Mouse (Mus musculus): Measurements from ENCODE around the gene 1700001P01Rik. TPM values are rescaled to one million over a fixed set of nuclear protein-coding genes. Genes with fewer than 3 reads are reported as not detected.

Gene 1700001P01Rik
- polyA plus RNA-seq, 1 experiment from 2014 or later = not detected

- ATAC-seq (ENCODE audit: low read depth) (no peak), DNase-seq (ENCODE audit: low spot score) (no peak)
- no peak overlapping the region for H3K27ac ChIP-seq (replicated peaks; ENCODE audit: low read depth, low read length)
- H3K4me1 ChIP-seq (ENCODE audit: control insufficient read depth, insufficient read depth, low read length) = no peaks in the 10 kb centered on the region
- H3K4me3 ChIP-seq (ENCODE audit: low read depth, low read length) = no peak overlapping the region
- no peaks in the 10 kb centered on the region for H3K9me3 ChIP-seq (ENCODE audit: control insufficient read depth, low read length)
- no peak overlapping the region for H3K4me2 ChIP-seq (ENCODE audit: low read depth, low read length)
- H3K27me3 ChIP-seq (replicated peaks; ENCODE audit: control insufficient read depth, insufficient read depth, low read length) = no peaks in the 10 kb centered on the region
- WGBS = 91% methylated on average over 1 of the region's 1 CpGs
- peaks cover 84% of the 10 kb centered on the region for H3K36me3 ChIP-seq (ENCODE audit: control insufficient read depth, insufficient read depth, low read length)
- no peak overlapping the region for H3K9ac ChIP-seq (ENCODE audit: low read depth, low read length)
These were observed 17.6 kb downstream of the 1700001P01Rik start for GRCm38 (mm10) chr11:97758125-97758524.

GRCm38 (mm10) chr11:97753277-97753676 is 22.4 kb downstream of the 1700001P01Rik start:
- H3K9me3 ChIP-seq (ENCODE audit: control insufficient read depth, low read length) = no peaks in the 10 kb centered on the region
- H3K27me3 ChIP-seq (replicated peaks; ENCODE audit: control insufficient read depth, insufficient read depth, low read length) = no peaks in the 10 kb centered on the region
- H3K4me2 ChIP-seq (ENCODE audit: low read depth, low read length) = no peak overlapping the region
- H3K36me3 ChIP-seq (ENCODE audit: control insufficient read depth, insufficient read depth, low read length) = peaks cover 91% of the 10 kb centered on the region
- H3K27ac ChIP-seq (replicated peaks; ENCODE audit: low read depth, low read length) = no peak overlapping the region
- ATAC-seq (ENCODE audit: low read depth) = no peak
- H3K4me1 ChIP-seq (ENCODE audit: control insufficient read depth, insufficient read depth, low read length) = no peaks in the 10 kb centered on the region
- H3K9ac ChIP-seq (ENCODE audit: low read depth, low read length) = no peak overlapping the region
- WGBS = 90% methylated on average over 8 of the region's 8 CpGs
- no peak overlapping the region for H3K4me3 ChIP-seq (ENCODE audit: low read depth, low read length)
- no peak for DNase-seq (ENCODE audit: low spot score)

DNA sequence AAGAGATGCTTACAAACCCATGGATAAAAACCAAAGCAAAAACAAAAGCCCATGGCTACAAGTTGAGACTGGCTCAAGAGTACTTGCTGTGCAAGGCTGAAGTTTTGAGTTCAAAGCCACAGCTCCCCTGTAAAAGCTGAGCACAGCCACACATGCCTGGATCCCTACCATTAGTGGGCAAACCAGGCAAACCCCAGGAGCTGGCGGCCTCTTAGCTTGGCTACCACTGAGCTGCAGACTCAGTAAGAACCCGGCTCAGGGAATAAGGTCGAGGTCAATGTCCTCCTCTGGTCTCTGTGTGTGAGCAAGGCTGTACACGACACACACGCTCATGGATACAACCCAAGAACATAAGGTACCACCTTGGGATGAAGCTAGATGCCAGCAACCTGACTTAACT is 27.2 kb downstream of the 1700001P01Rik start:
- Histone ChIP-seq H3K36me3 (ENCODE audit: control insufficient read depth, insufficient read depth, low read length) (peaks cover 72% of the 10 kb centered on the region), H3K9ac (ENCODE audit: low read depth, low read length) (no peak overlapping the region), H3K4me3 (ENCODE audit: low read depth, low read length) (no peak overlapping the region), H3K9me3 (ENCODE audit: control insufficient read depth, low read length) (no peaks in the 10 kb centered on the region), H3K4me1 (ENCODE audit: control insufficient read depth, insufficient read depth, low read length) (peaks cover under 1% of the 10 kb centered on the region; the same call in 1 of the 2 replicates), H3K27ac (replicated peaks; ENCODE audit: low read depth, low read length) (no peak overlapping the region), H3K4me2 (ENCODE audit: low read depth, low read length) (no peak overlapping the region), H3K27me3 (replicated peaks; ENCODE audit: control insufficient read depth, insufficient read depth, low read length) (no peaks in the 10 kb centered on the region)
- no peak for DNase-seq (ENCODE audit: low spot score)
- 91% methylated on average over 5 of the region's 5 CpGs for WGBS
- no peak for ATAC-seq (ENCODE audit: low read depth)

- Histone ChIP-seq H3K27ac (replicated peaks; ENCODE audit: low read depth, low read length) (no peak overlapping the region), H3K27me3 (replicated peaks; ENCODE audit: control insufficient read depth, insufficient read depth, low read length) (no peaks in the 10 kb centered on the region), H3K36me3 (ENCODE audit: control insufficient read depth, insufficient read depth, low read length) (peaks cover 65% of the 10 kb centered on the region), H3K9ac (ENCODE audit: low read depth, low read length) (no peak overlapping the region), H3K9me3 (ENCODE audit: control insufficient read depth, low read length) (no peaks in the 10 kb centered on the region), H3K4me2 (ENCODE audit: low read depth, low read length) (no peak overlapping the region), H3K4me1 (ENCODE audit: control insufficient read depth, insufficient read depth, low read length) (peaks cover 7% of the 10 kb centered on the region), H3K4me3 (ENCODE audit: low read depth, low read length) (no peak overlapping the region)
- 89% methylated on average over 8 of the region's 8 CpGs for WGBS
- DNase-seq (ENCODE audit: low spot score) (no peak), ATAC-seq (ENCODE audit: low read depth) (no peak)
These were observed 27.9 kb downstream of the 1700001P01Rik start for GRCm38 (mm10) chr11:97747773-97748172.

DNA sequence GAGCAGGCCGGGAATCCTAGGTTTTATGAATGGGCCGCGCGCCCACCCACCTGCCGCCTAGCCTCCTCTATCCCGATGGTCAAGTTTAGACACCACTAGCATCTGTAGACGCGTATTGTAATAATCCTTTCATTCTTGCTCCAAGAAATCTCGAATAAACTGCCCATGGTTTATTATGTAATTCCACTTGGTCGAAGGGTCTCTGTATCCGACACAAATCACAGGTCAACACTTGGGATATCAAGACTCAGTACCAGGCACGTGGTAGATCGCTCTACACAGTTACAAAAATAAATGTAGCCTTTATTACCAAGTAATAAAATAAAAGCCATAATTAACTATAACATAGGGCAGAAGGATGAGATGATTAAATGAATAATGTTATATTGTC is 30.4 kb downstream of the 1700001P01Rik start:
- no peak overlapping the region for H3K9ac ChIP-seq (ENCODE audit: low read depth, low read length)
- peaks cover 43% of the 10 kb centered on the region for H3K36me3 ChIP-seq (ENCODE audit: control insufficient read depth, insufficient read depth, low read length)
- no peaks in the 10 kb centered on the region for H3K9me3 ChIP-seq (ENCODE audit: control insufficient read depth, low read length)
- no peak overlapping the region for H3K27ac ChIP-seq (replicated peaks; ENCODE audit: low read depth, low read length)
- peaks cover 7% of the 10 kb centered on the region for H3K4me1 ChIP-seq (ENCODE audit: control insufficient read depth, insufficient read depth, low read length)
- H3K4me3 ChIP-seq (ENCODE audit: low read depth, low read length) = peak overlapping the region; percentile 79
- 14% methylated on average over 12 of the region's 13 CpGs for WGBS
- no peaks in the 10 kb centered on the region for H3K27me3 ChIP-seq (replicated peaks; ENCODE audit: control insufficient read depth, insufficient read depth, low read length)
- H3K4me2 ChIP-seq (ENCODE audit: low read depth, low read length) = peak overlapping the region; percentile 41
- ATAC-seq (ENCODE audit: low read depth) (no peak), DNase-seq (ENCODE audit: low spot score) (no peak)

DNA sequence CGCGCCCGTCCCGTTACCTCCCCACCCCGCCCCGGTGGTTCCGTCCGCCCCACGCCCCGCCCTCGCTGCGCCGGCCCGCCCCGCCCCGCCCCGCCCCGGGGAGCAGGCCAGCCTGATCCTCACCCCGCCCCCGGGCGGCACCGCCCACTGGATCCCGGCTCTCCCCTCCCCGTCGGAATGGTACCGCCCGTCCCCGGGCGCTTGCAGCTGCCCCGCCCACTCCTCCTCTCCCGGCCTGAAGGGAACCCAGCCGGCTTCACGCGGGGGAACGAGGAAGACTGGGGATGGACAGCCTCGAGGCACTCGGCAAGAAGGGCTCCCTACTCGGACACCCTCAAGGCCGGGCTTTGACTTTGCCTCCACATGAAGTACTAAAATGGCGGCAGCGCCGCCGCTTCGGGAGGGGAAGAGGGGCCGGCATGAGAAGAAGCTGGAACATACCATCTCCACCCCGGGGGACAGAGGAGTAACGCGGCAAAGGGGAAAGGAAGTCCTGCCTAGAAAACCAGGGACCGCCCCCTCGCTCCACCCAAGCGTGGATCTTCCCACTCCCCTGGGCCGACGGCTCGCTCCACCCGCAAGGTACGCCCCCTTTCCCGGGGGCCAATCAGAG is 30.9 kb downstream of the 1700001P01Rik start:
- H3K4me3 ChIP-seq (ENCODE audit: low read depth, low read length) = peak overlapping the region; percentile 79
- ATAC-seq (ENCODE audit: low read depth) = peak; percentile 97
- DNase-seq (ENCODE audit: low spot score) = peak; percentile 100
- peak overlapping the region; percentile 80 for H3K9ac ChIP-seq (ENCODE audit: low read depth, low read length)
- H3K4me1 ChIP-seq (ENCODE audit: control insufficient read depth, insufficient read depth, low read length) = peaks cover 10% of the 10 kb centered on the region
- H3K4me2 ChIP-seq (ENCODE audit: low read depth, low read length) = peak overlapping the region; percentile 83
- H3K27me3 ChIP-seq (replicated peaks; ENCODE audit: control insufficient read depth, insufficient read depth, low read length) = no peaks in the 10 kb centered on the region
- H3K36me3 ChIP-seq (ENCODE audit: control insufficient read depth, insufficient read depth, low read length) = peaks cover 38% of the 10 kb centered on the region
- H3K27ac ChIP-seq (replicated peaks; ENCODE audit: low read depth, low read length) = peak overlapping the region; percentile 91
- H3K9me3 ChIP-seq (ENCODE audit: control insufficient read depth, low read length) = no peaks in the 10 kb centered on the region
- WGBS = under 1% methylated on average over 21 of the region's 57 CpGs

DNA sequence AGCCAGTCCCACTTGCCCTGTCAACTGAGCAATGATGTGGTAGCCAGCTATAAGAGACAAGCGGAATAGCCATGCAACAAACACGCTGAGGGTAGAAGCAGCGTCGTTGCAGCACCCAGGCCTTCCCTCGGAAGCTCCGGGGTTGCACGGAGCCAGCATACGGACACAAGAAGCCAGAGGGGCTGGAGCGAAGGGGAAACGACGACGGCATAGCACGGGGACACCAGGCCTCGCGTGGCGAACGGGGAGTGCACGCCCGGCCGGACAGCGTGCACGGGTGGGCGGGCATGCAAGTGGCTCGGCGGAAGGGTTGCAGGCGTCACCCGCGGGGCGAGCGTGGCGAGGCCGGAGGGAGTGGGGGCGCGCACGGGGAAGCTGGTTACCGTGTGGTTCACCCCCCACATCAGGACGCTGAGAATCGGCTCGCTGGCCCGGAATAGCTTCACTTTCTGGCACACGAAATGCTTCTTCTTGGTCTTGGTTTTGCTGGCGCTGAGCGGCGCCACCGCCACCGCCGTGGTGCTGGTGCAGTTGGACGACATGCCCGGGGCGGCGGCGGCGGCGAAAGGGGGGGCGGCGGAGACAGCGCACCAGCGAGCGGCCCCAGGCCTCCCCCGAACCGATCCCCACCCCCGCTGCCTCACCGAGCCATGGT is 31.5 kb downstream of the 1700001P01Rik start, which contains the start of gene Pip4k2b:
Gene Pip4k2b (minus strand): TSS at position 642 of the 655 bp plus-strand sequence.
- peak; percentile 20 for ATAC-seq (ENCODE audit: low read depth)
- no peaks in the 10 kb centered on the region for H3K9me3 ChIP-seq (ENCODE audit: control insufficient read depth, low read length)

GRCm38 (mm10) chr11:97743423-97743822 is 32.3 kb downstream of the 1700001P01Rik start:
- H3K4me1 ChIP-seq (ENCODE audit: control insufficient read depth, insufficient read depth, low read length) = peaks cover 10% of the 10 kb centered on the region
- H3K27ac ChIP-seq (replicated peaks; ENCODE audit: low read depth, low read length) = peak overlapping the region; percentile 85
- H3K4me3 ChIP-seq (ENCODE audit: low read depth, low read length) = peak overlapping the region; percentile 79
- no peaks in the 10 kb centered on the region for H3K27me3 ChIP-seq (replicated peaks; ENCODE audit: control insufficient read depth, insufficient read depth, low read length)
- no peak for DNase-seq (ENCODE audit: low spot score)
- peak overlapping the region; percentile 83 for H3K4me2 ChIP-seq (ENCODE audit: low read depth, low read length)
- peak overlapping the region; percentile 80 for H3K9ac ChIP-seq (ENCODE audit: low read depth, low read length)
- H3K9me3 ChIP-seq (ENCODE audit: control insufficient read depth, low read length) = no peaks in the 10 kb centered on the region
- WGBS = 25% methylated on average over 9 of the region's 9 CpGs
- no peak for ATAC-seq (ENCODE audit: low read depth)
- peaks cover 25% of the 10 kb centered on the region for H3K36me3 ChIP-seq (ENCODE audit: control insufficient read depth, insufficient read depth, low read length)

More for the DNA sequence above, 31.5 kb downstream of the 1700001P01Rik start, which contains the start of gene Pip4k2b:
- peak within 1 kb of the TSS; percentile 91 for H3K27ac ChIP-seq (replicated peaks; ENCODE audit: low read depth, low read length)
- peak within 1 kb of the TSS; percentile 79 for H3K4me3 ChIP-seq (ENCODE audit: low read depth, low read length)
- peak within 1 kb of the TSS; percentile 80 for H3K9ac ChIP-seq (ENCODE audit: low read depth, low read length)
- under 1% methylated on average over 38 of the region's 63 CpGs for WGBS
- peak within 1 kb of the TSS; percentile 83 for H3K4me2 ChIP-seq (ENCODE audit: low read depth, low read length)
- H3K4me1 ChIP-seq (ENCODE audit: control insufficient read depth, insufficient read depth, low read length) = peaks cover 10% of the 10 kb centered on the region
- peaks cover 32% of the 10 kb centered on the region for H3K36me3 ChIP-seq (ENCODE audit: control insufficient read depth, insufficient read depth, low read length)
- no peaks in the 10 kb centered on the region for H3K27me3 ChIP-seq (replicated peaks; ENCODE audit: control insufficient read depth, insufficient read depth, low read length)
- DNase-seq (ENCODE audit: low spot score) = no peak
